Mouse (Mus musculus): ENCODE measurements around the gene Nucb1. TPM values are rescaled to one million over a fixed set of nuclear protein-coding genes. Genes with fewer than 3 reads are reported as not detected.
"Not testable (repeated sequence)": the region's sequence is repeated elsewhere in the genome, so short reads cannot be mapped to it uniquely, and the experiment has no call there.

The Nucb1 gene
- total and polyA plus RNA-seq, 2 experiments from 2014 or later, result 76.8 to 122 TPM

DNA sequence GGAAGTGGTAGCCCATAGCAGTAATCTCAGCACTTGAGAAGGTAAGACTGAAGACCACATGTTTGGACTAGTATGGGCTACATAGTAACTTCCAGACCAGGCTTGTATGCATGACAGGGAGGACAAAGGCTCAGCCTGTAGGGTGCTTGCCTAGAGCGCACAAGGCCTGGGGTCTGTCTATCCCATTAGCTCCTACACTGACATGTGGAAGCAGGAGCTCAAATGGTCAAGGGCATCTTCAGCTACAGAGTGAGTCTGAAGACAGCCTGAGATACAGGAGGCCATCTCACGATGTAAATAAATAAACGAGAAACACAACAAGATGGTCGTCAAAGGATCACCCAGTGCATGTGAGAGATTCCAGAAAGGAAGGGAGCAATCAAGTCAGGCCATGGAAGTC is 47.9 kb downstream of the Nucb1 start:
- ATAC-seq, result no peak
- Histone ChIP-seq H3K4me2 (ENCODE audit: low read depth) (no peak overlapping the region), H3K4me1 (ENCODE audit: insufficient read depth) (peaks cover 28% of the 10 kb centered on the region), H3K27me3 (ENCODE audit: insufficient read depth, low read length) (no peaks in the 10 kb centered on the region), H3K9ac (no peak overlapping the region), H3K27ac (ENCODE audit: low read depth, low read length) (no peak overlapping the region), H3K4me3 (ENCODE audit: low read depth, low read length) (no peak overlapping the region), H3K9me3 (ENCODE audit: low read length) (no peaks in the 10 kb centered on the region), H3K36me3 (ENCODE audit: insufficient read depth) (peaks cover 43% of the 10 kb centered on the region)
- no peak for TF ChIP-seq CTCF (IDR thresholded peaks at IDR 0.05; ENCODE audit: low read depth)
- no peak for DNase-seq
- WGBS, result 81% methylated on average over 4 of the region's 4 CpGs

DNA sequence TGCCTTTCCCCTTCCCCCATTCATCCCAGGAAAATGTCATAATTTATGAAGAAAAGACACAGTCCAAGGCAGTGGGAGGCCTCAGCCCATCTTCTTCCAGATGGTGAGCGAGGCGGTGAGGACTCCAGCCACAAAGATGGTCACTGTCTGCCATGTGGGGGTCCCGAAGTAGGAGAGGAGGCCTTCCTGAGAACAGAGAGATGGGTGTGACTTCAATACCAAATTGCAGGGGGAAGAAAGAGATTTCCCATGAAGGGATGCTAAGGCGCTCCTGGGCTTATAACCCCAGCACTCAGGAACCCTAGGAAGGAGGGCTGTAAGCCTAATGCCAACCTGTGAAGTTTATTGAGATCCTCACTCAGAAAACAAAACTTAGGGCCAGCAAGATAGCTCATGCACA is 48.4 kb downstream of the Nucb1 start:
- Histone ChIP-seq H3K4me1 (ENCODE audit: insufficient read depth) (peaks cover 28% of the 10 kb centered on the region), H3K36me3 (ENCODE audit: insufficient read depth) (peaks cover 44% of the 10 kb centered on the region)
- no peak for ATAC-seq

DNA sequence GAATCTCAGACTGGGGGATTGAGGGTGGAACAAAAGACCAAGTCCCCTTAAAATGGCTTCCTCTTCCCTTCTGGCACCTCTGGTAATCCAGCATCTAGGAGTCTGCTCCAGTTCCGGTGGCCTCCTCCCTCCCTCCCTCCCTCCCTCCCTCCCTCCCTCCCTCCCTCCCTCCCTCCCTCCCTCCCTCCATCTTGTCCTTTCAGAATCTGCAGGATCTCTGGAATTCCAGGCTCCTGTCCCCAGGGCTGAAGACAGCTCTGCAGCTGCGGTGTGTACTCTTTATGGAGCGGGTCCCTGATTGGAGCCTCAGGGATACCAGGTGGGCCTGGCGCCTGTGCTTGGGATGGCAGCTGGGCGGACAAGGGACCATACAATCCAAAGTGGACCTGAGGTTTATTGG is 48.9 kb downstream of the Nucb1 start:
- no peak for TF ChIP-seq CTCF (IDR thresholded peaks at IDR 0.05; ENCODE audit: low read depth)
- H3K27ac ChIP-seq (ENCODE audit: low read depth, low read length), result peak overlapping the region; percentile 92
- WGBS, result 93% methylated on average over 4 of the region's 5 CpGs

More for the DNA sequence above, 48.4 kb downstream of the Nucb1 start:
- Histone ChIP-seq H3K27me3 (ENCODE audit: insufficient read depth, low read length) (no peaks in the 10 kb centered on the region), H3K9ac (no peak overlapping the region), H3K4me3 (ENCODE audit: low read depth, low read length) (no peak overlapping the region), H3K27ac (ENCODE audit: low read depth, low read length) (no peak overlapping the region), H3K4me2 (ENCODE audit: low read depth) (no peak overlapping the region), H3K9me3 (ENCODE audit: low read length) (no peaks in the 10 kb centered on the region)
- WGBS, result 95% methylated on average over 4 of the region's 4 CpGs
- DNase-seq, result no peak
- TF ChIP-seq CTCF (IDR thresholded peaks at IDR 0.05; ENCODE audit: low read depth), result no peak

DNA sequence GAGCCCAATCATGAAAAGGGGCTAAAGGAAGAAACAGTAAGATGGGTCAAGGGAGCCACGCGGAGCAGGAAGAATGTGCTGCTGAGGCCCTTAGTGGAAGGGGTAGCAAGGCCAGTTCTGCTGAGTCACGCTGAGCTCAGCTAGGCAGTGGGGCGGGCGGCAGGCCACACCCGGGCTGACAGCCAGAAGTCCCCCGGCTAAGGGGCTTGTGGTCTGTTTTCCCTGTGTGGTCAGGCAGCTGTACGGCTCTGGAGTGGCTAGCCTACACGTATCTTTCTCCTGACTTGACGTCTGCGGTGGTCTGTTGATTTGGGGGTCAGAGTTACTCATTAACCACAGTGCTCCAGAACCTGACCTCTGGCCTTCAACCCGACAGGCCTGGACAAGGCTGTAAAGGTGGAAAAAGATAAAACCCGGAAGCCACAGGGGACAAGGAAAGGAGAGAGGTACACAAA is 49.3 kb downstream of the Nucb1 start:
- 0 out of 2 replicates have a peak overlapping the region, but pooled peaks have one; percentile 52 for H3K4me2 ChIP-seq (ENCODE audit: low read depth)
- no peak overlapping the region for H3K9ac ChIP-seq
- peak; percentile 43 for DNase-seq

More for the DNA sequence above, 48.9 kb downstream of the Nucb1 start:
- H3K27me3 ChIP-seq (ENCODE audit: insufficient read depth, low read length), result no peaks in the 10 kb centered on the region
- no peaks in the 10 kb centered on the region for H3K9me3 ChIP-seq (ENCODE audit: low read length)
- ATAC-seq (no peak), DNase-seq (no peak)
- H3K4me1 ChIP-seq (ENCODE audit: insufficient read depth), result peaks cover 28% of the 10 kb centered on the region
- peaks cover 44% of the 10 kb centered on the region for H3K36me3 ChIP-seq (ENCODE audit: insufficient read depth)
- no peak overlapping the region for H3K9ac ChIP-seq
- no peak overlapping the region for H3K4me2 ChIP-seq (ENCODE audit: low read depth)
- H3K4me3 ChIP-seq (ENCODE audit: low read depth, low read length), result no peak overlapping the region

DNA sequence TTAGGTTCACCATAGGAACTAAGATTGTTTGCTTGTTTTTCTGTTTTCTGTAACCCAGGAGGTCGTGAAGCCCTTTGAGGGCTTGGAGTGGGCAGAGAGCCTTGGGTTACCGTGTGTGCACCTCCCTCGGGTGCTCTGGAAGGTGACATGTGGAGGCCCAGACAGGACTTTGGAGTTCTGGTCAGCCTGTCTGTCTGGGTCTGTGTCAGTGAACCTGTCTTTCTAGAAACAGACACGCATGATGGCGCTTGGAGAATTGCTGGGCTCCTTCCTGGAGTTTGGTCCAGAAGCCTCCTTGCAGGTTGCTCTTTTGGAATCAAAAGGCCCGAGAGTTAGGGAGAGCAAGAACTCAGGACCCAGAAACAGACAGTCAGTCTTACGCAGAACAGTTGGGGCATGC is 49.8 kb downstream of the Nucb1 start:
- 73% methylated on average over 7 of the region's 7 CpGs for WGBS

More for the DNA sequence above, 49.3 kb downstream of the Nucb1 start:
- no peak for ATAC-seq
- no peak for TF ChIP-seq CTCF (IDR thresholded peaks at IDR 0.05; ENCODE audit: low read depth)
- Histone ChIP-seq H3K4me1 (ENCODE audit: insufficient read depth) (peaks cover 28% of the 10 kb centered on the region), H3K27me3 (ENCODE audit: insufficient read depth, low read length) (no peaks in the 10 kb centered on the region), H3K36me3 (ENCODE audit: insufficient read depth) (peaks cover 46% of the 10 kb centered on the region), H3K27ac (ENCODE audit: low read depth, low read length) (peak overlapping the region; percentile 92), H3K4me3 (ENCODE audit: low read depth, low read length) (no peak overlapping the region), H3K9me3 (ENCODE audit: low read length) (no peaks in the 10 kb centered on the region)
- WGBS, result 41% methylated on average over 13 of the region's 13 CpGs

DNA sequence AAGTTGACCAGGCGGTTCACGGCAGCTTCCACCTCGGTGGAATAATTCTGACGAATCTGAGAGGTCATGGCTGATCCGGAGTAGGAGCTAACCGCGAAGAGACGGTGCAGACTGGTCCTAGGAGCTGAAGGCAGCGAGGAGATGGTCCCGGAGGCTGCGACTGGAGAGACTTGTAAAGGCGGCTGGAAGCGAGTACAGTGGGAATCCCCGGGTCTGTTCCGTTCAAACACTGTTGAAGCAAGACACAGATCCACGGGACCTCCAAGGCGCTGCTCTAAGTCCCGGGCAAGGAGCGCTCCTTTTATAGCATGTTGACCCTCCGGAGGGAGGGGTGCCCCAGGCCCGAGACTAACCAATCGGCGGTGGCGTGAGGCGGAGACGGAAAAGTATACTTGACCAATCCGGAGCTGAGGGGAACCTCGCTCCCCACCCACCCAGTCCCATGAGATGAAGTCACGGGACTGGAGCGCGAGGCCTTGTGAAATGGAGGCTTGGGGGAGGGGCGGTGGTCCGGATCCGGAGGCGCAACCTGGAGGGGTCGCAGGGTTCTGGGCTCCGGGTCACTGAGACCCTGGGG is 50.6 kb downstream of the Nucb1 start, which contains the start of gene Ftl1:
Ftl1 (minus strand) TSS at position 321 of the 577 bp plus-strand sequence.
- Histone ChIP-seq H3K27ac (ENCODE audit: low read depth, low read length) (peak within 1 kb of the TSS; percentile 92), H3K4me2 (ENCODE audit: low read depth) (peak within 1 kb of the TSS; percentile 76), H3K36me3 (ENCODE audit: insufficient read depth) (peaks cover 47% of the 10 kb centered on the region), H3K4me1 (ENCODE audit: insufficient read depth) (peaks cover 21% of the 10 kb centered on the region), H3K4me3 (ENCODE audit: low read depth, low read length) (peak within 1 kb of the TSS; percentile 87), H3K9ac (peak within 1 kb of the TSS; percentile 87)
- H3K27me3 ChIP-seq (ENCODE audit: insufficient read depth, low read length); H3K9me3 ChIP-seq (ENCODE audit: low read length): not testable (repeated sequence)
- DNase-seq, result peak; percentile 99
- peak; percentile 96 for ATAC-seq
- under 1% methylated on average over 32 of the region's 37 CpGs for WGBS

More for the DNA sequence above, 49.8 kb downstream of the Nucb1 start:
- Histone ChIP-seq H3K27ac (ENCODE audit: low read depth, low read length) (peak overlapping the region; percentile 92), H3K27me3 (ENCODE audit: insufficient read depth, low read length) (no peaks in the 10 kb centered on the region), H3K4me1 (ENCODE audit: insufficient read depth) (peaks cover 23% of the 10 kb centered on the region), H3K9me3 (ENCODE audit: low read length) (no peaks in the 10 kb centered on the region), H3K9ac (peak overlapping the region; percentile 49), H3K4me3 (ENCODE audit: low read depth, low read length) (0 out of 2 replicates have a peak overlapping the region, but pooled peaks have one; percentile 87), H3K4me2 (ENCODE audit: low read depth) (peak overlapping the region; percentile 52), H3K36me3 (ENCODE audit: insufficient read depth) (peaks cover 48% of the 10 kb centered on the region)
- ATAC-seq (no peak), DNase-seq (no peak)
- no peak for TF ChIP-seq CTCF (IDR thresholded peaks at IDR 0.05; ENCODE audit: low read depth)

DNA sequence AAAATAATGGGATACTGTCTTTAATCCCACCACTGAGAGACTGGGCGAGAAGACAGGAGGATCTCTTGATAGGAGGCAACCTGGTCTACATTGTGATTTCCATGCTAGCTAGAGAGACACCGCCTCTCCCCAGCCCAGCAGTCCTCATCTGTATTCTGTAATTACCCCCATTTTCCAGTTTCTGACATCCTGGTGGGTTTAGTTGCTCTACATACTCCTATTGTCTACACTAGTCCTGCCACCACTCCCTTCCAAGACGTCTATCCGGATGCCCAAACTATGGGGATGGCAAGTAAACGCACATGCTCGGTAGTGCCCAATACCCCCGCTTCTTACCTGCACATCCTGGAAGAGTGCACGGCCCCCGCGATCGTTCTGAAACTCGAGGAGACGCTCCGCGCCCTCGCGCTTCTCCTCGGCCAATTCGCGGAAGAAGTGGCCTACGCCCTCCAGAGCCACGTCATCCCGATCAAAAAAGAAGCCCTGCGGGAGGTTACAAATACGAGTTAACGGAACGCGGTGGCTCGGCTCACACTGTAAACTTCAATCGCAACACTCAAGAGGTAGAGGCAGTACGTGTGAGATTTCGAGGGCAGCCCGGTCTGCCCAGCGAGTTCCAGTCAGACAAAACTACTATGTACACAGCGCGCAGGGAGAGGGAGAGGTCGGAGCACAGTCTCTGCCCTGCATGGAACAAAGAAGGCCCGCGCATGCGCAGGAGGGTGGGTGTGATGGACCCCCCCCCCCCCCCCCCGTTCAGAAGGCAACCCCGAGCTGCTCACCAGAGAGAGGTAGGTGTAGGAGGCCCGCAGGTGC is 51.2 kb downstream of the Nucb1 start:
- H3K4me2 ChIP-seq (ENCODE audit: low read depth), result peak overlapping the region; percentile 76
- DNase-seq (peak; percentile 94), ATAC-seq (peak; percentile 77)
- peak overlapping the region; percentile 92 for H3K27ac ChIP-seq (ENCODE audit: low read depth, low read length)
- H3K4me3 ChIP-seq (ENCODE audit: low read depth, low read length), result peak overlapping the region; percentile 87
- peaks cover 21% of the 10 kb centered on the region for H3K4me1 ChIP-seq (ENCODE audit: insufficient read depth)
- no peaks in the 10 kb centered on the region for H3K9me3 ChIP-seq (ENCODE audit: low read length)
- TF ChIP-seq CTCF (IDR thresholded peaks at IDR 0.05; ENCODE audit: low read depth), result no peak
- 0% methylated on average over 41 of the region's 43 CpGs for WGBS
- H3K27me3 ChIP-seq (ENCODE audit: insufficient read depth, low read length), result no peaks in the 10 kb centered on the region
- peak overlapping the region; percentile 87 for H3K9ac ChIP-seq
- H3K36me3 ChIP-seq (ENCODE audit: insufficient read depth), result peaks cover 48% of the 10 kb centered on the region

Measured in forebrain, postnatal 0 days (tissue).